Mouse (Mus musculus): Measurements from ENCODE around the gene Mast1. TPM values are rescaled to one million over a fixed set of nuclear protein-coding genes. Genes with fewer than 3 reads are reported as not detected.

The Mast1 gene
- total and polyA plus RNA-seq, 3 experiments: 0.21 to 0.34 TPM; not detected in 1

DNA sequence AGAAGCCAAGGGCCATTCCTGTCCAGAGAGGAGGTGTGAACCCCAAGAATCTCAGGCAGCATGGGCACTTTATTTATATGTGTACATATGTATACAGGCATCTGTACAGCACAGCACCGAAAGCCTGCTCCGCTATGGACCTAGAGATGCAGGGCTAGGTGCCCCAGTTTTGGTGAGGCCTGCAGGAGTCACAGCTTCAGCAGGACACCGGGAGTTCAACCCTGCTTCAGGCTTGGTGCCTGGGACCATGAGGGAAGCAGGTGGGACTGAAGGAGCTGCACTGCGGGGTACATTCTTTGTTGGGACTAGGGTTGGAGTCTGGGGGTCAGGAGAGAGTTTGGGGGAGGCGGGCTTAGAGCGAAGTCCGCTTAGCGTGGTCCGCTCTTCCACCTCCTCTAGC is 25.3 kb downstream of the Mast1 start:
- Histone ChIP-seq H3K9ac (ENCODE audit: insufficient read depth, low read depth) (no peak overlapping the region), H3K4me2 (ENCODE audit: insufficient read depth, low read depth, poor library complexity, severe bottlenecking) (no peak overlapping the region), H3K79me2 (replicated peaks; ENCODE audit: control insufficient read depth, extremely low read depth, insufficient read depth, poor library complexity, severe bottlenecking) (no peaks in the 10 kb centered on the region), H3K36me3 (replicated peaks in 1 of 2; ENCODE audit: control insufficient read depth in 1 of 2, insufficient read depth in 1 of 2, low read length in 1 of 2) (peaks cover 12 to 57% of the 10 kb centered on the region in 2 experiments), H3K27me3 (replicated peaks) (no peaks in the 10 kb centered on the region), H3K27ac (ENCODE audit: insufficient read depth, low read depth) (no peak overlapping the region), H3K9me3 (replicated peaks; ENCODE audit: low read length) (peaks cover 13% of the 10 kb centered on the region), H3K4me1 (ENCODE audit: control insufficient read depth in 1 of 2, insufficient read depth in 2 of 2) (peaks cover 8 to 15% of the 10 kb centered on the region in 2 experiments), H3K4me3 (replicated peaks in 1 of 3; ENCODE audit: low read depth in 2 of 3, low read length in 2 of 3, poor library complexity in 1 of 3) (no peak overlapping the region)
- no peak for DNase-seq (ENCODE audit: extremely low read depth)
- in situ Hi-C loops (cut with MboI; ENCODE audit: low pct_ligation_motif_present, low pct_unique_long_range_greater_than_20kb, low sequenced_read_pairs) (no loop called here), dilution Hi-C loops (cut with MboI; ENCODE audit: extremely low pct_ligation_motif_present, extremely low pct_unique_long_range_greater_than_20kb, low sequenced_read_pairs) (no loop called here)
- TF ChIP-seq MEF2A (IDR thresholded peaks at IDR 0.05; ENCODE audit: borderline replicate concordance, low read depth, low read length) (no peak), CTCF (conservative IDR thresholded peaks at IDR 0.05 in 1 of 2, IDR thresholded peaks at IDR 0.05 in 1 of 2; ENCODE audit: low read depth in 2 of 2, low read length in 2 of 2) (no peak), HCFC1 (IDR thresholded peaks at IDR 0.05; ENCODE audit: low read depth, low read length) (no peak), USF1 (IDR thresholded peaks at IDR 0.05; ENCODE audit: low read depth, low read length) (no peak), RAD21 (IDR thresholded peaks at IDR 0.05; ENCODE audit: low read depth, low read length) (no peak), MAZ (IDR thresholded peaks at IDR 0.05; ENCODE audit: low read depth, low read length) (no peak), UBTF (IDR thresholded peaks at IDR 0.05; ENCODE audit: low read depth, low read length) (no peak), POLR2A (IDR thresholded peaks at IDR 0.05; ENCODE audit: low read depth, low read length) (no peak), JUN (IDR thresholded peaks at IDR 0.05; ENCODE audit: insufficient read depth, low read depth, low read length) (no peak), PAX5 (IDR thresholded peaks at IDR 0.05; ENCODE audit: low read length) (no peak), USF2 (conservative IDR thresholded peaks at IDR 0.05; ENCODE audit: low read depth, low read length) (no peak), KAT2A (IDR thresholded peaks at IDR 0.05; ENCODE audit: insufficient replicate concordance, low read length) (no peak), E2F4 (IDR thresholded peaks at IDR 0.05; ENCODE audit: insufficient replicate concordance, low read depth, low read length) (no peak), IRF4 (IDR thresholded peaks at IDR 0.05; ENCODE audit: low read depth, low read length) (no peak)

GRCm38 (mm10) chr8:84910551-84910950 is 26.6 kb downstream of the Mast1 start:
- TF ChIP-seq JUN (IDR thresholded peaks at IDR 0.05; ENCODE audit: insufficient read depth, low read depth, low read length) (no peak), E2F4 (IDR thresholded peaks at IDR 0.05; ENCODE audit: insufficient replicate concordance, low read depth, low read length) (no peak), CTCF (conservative IDR thresholded peaks at IDR 0.05 in 1 of 2, IDR thresholded peaks at IDR 0.05 in 1 of 2; ENCODE audit: low read depth in 2 of 2, low read length in 2 of 2) (no peak), ZC3H11A (IDR thresholded peaks at IDR 0.05; ENCODE audit: low read depth, low read length) (no peak), SIN3A (IDR thresholded peaks at IDR 0.05; ENCODE audit: low read length) (no peak), CHD2 (IDR thresholded peaks at IDR 0.05; ENCODE audit: low read length) (no peak), MXI1 (IDR thresholded peaks at IDR 0.05; ENCODE audit: low read depth, low read length) (no peak), MEF2A (IDR thresholded peaks at IDR 0.05; ENCODE audit: borderline replicate concordance, low read depth, low read length) (no peak), HCFC1 (IDR thresholded peaks at IDR 0.05; ENCODE audit: low read depth, low read length) (no peak), JUND (conservative IDR thresholded peaks at IDR 0.05; ENCODE audit: low read depth, low read length) (no peak), RAD21 (IDR thresholded peaks at IDR 0.05; ENCODE audit: low read depth, low read length) (no peak), GABPA (IDR thresholded peaks at IDR 0.05; ENCODE audit: insufficient replicate concordance, low read depth, low read length) (no peak), USF2 (conservative IDR thresholded peaks at IDR 0.05; ENCODE audit: low read depth, low read length) (no peak), UBTF (IDR thresholded peaks at IDR 0.05; ENCODE audit: low read depth, low read length) (no peak)
- Histone ChIP-seq H3K9me3 (replicated peaks; ENCODE audit: low read length) (peaks cover 13% of the 10 kb centered on the region), H3K27me3 (replicated peaks) (peaks cover 1% of the 10 kb centered on the region), H3K27ac (ENCODE audit: insufficient read depth, low read depth) (no peak overlapping the region), H3K4me2 (ENCODE audit: insufficient read depth, low read depth, poor library complexity, severe bottlenecking) (no peak overlapping the region), H3K9ac (ENCODE audit: insufficient read depth, low read depth) (no peak overlapping the region), H3K79me2 (replicated peaks; ENCODE audit: control insufficient read depth, extremely low read depth, insufficient read depth, poor library complexity, severe bottlenecking) (no peaks in the 10 kb centered on the region), H3K4me1 (ENCODE audit: control insufficient read depth in 1 of 2, insufficient read depth in 2 of 2) (peaks cover 8 to 15% of the 10 kb centered on the region in 2 experiments), H3K36me3 (replicated peaks in 1 of 2; ENCODE audit: control insufficient read depth in 1 of 2, insufficient read depth in 1 of 2, low read length in 1 of 2) (peaks cover 12 to 50% of the 10 kb centered on the region in 2 experiments), H3K4me3 (replicated peaks in 1 of 3; ENCODE audit: low read depth in 2 of 3, low read length in 2 of 3, poor library complexity in 1 of 3) (no peak overlapping the region)
- DNase-seq (ENCODE audit: extremely low read depth): no peak
- in situ Hi-C loops (cut with MboI; ENCODE audit: low pct_ligation_motif_present, low pct_unique_long_range_greater_than_20kb, low sequenced_read_pairs): no loop called here
- dilution Hi-C loops (cut with MboI; ENCODE audit: extremely low pct_ligation_motif_present, extremely low pct_unique_long_range_greater_than_20kb, low sequenced_read_pairs): no loop called here

All from CH12.LX (cell line).